Mouse (Mus musculus) thymus, adult 2 months (tissue): ENCODE data around the gene Chil1.

Experiments
- CTCF ChIP-seq: fragments of 200-500 bp; IDR thresholded peaks from 2 replicates; pipeline ENCODE4 v1.5.1; 2012; ENCODE audit warnings: mild to moderate bottlenecking, control low read depth, low read length, moderate library complexity, borderline replicate concordance; ENCODE audit not compliant: control insufficient read depth, poor library complexity, insufficient read depth; ENCODE audit errors: extremely low read depth
- POLR2A ChIP-seq: fragments of 200-500 bp; IDR thresholded peaks from 2 replicates; pipeline ENCODE4 v1.6.1; 2012; ENCODE audit warnings: mild to moderate bottlenecking, low read length, control low read depth, moderate library complexity; ENCODE audit not compliant: control insufficient read depth, poor library complexity, insufficient read depth; ENCODE audit errors: extremely low read depth

DNA sequence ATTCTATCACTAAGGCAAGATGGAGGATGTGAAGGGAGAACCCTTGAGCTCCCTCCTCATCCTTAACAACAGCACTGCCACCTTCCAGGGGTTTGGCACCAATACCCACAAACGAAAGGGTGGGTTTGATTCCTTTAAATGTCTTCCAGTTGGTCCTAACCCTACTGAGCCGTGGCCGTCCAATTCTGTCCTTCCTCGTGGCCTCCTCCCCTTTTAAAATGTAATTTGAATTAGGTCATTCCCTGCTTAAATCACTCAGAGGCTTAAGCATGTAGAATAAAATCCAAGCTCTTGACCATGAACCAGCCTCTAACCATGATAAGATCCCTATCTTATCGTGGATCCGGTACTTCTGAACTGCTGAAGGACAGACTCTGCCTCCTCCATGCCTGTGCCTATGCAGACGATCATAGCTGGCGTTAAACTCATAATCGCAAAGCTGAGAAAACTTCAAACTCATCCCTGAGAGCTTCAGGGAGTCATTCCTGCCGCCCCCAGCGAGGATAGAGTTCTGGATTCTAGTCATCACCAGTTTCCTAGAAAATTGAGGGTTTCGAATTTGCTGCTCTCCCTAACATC is 42.8 kb downstream of the Chil1 start:
- TF ChIP-seq POLR2A (no peak), CTCF (no peak)
